Mouse (Mus musculus): ENCODE measurements around the gene Nckap5.

- TF ChIP-seq CTCF (IDR thresholded peaks at IDR 0.05; ENCODE audit: low read depth): no peak
- TF ChIP-seq EP300 (IDR thresholded peaks at IDR 0.05; ENCODE audit: low read depth): no peak
Observed at GRCm38 (mm10) chr1:126590911-126591310, 239.7 kb downstream of the Nckap5 start.

All from liver, embryonic 14.5 days (tissue).